Mouse (Mus musculus): ENCODE measurements around the gene Lrpprc. TPM values are rescaled to one million over a fixed set of nuclear protein-coding genes. Genes with fewer than 3 reads are reported as not detected.

Gene Lrpprc
- polyA plus RNA-seq (2014; fragmentation: Nextera tagmentation; extraction: Ambion mirVana), result 74.4 and 76.4 TPM in 2 replicates

DNA sequence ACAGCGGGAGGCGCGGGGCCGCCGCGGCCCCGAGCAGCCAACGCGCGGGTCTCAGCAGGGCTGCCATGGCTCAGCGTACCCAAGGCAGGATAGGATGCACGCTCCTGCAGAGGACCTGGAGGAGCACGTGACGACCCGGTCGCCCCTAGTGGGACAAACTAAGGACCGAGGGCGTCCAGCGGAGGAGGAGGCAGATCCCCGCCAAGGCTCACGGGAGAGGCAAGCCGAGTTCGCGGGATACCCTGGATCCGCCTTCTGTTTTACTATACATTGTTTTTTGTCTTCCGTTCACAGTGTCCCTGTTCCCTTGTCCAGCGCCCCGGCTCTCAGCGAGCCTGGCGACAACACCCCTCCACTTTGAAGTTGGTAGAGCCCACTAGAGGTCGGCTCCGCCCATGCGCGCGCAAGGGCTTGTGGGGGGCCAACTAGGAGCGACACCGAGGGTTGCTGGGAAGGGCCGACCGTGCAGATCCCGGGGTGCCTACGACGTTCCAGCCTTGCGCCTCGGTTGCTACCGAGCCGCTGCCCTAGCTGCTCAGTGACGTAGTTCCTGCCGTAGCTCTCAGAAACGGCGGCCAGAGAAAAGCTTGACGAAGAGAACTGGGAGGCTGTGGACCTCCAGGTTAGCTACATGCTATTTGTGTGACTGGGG, at the start of gene Lrpprc:
TSS of gene Lrpprc (minus strand) at position 343 of the 652 bp plus-strand sequence.
- no peaks in the 10 kb centered on the region for H3K27me3 ChIP-seq (ENCODE audit: control insufficient read depth, insufficient read depth, low read length)
- H3K36me3 ChIP-seq (ENCODE audit: control insufficient read depth, insufficient read depth, low read length), result peaks cover 11% of the 10 kb centered on the region
- peak; percentile 98 for ATAC-seq (ENCODE audit: insufficient number of reproducible peaks, insufficient read depth, low FRiP score, low read depth)
- WGBS, result under 1% methylated on average over 51 of the region's 51 CpGs
- H3K9me3 ChIP-seq (ENCODE audit: control insufficient read depth, low read length), result no peaks in the 10 kb centered on the region
- H3K9ac ChIP-seq (ENCODE audit: low read length), result peak within 1 kb of the TSS; percentile 89
- peak within 1 kb of the TSS; percentile 83 to 85 for H3K27ac ChIP-seq (replicated peaks in 1 of 2; ENCODE audit: control insufficient read depth in 1 of 2, insufficient read depth in 1 of 2, low read depth in 2 of 2, low read length in 2 of 2)
- H3K4me1 ChIP-seq (ENCODE audit: control insufficient read depth in 2 of 2, insufficient read depth in 2 of 2, low read length in 2 of 2), result peaks cover 2 to 20% of the 10 kb centered on the region in 2 experiments; a peak in 2 of 4 replicates
- peak within 1 kb of the TSS; percentile 58 to 95 for H3K4me3 ChIP-seq (ENCODE audit: control insufficient read depth in 1 of 2, insufficient read depth in 1 of 2, low read depth in 1 of 2, low read length in 2 of 2)
- H3K4me2 ChIP-seq (ENCODE audit: low read length), result peak within 1 kb of the TSS; percentile 79

DNA sequence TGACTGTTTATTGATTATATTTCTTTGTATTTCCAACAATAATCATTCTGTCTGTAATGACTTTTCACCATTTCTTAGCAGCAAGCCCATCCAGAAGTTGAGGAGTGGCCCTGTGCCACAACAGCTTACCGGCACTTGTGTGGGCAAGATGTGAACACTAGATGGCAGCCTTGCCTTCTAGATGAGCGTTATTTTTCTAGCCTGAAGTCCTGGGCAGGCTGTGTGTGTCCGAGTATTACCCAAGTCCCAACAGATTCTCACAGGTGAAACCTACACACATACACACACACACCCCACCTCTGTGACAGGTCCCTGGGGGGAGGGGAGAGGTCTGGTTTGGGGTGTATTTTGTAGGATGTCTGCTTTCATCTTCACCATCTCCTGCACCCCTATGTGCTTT, 47.2 kb upstream of the Lrpprc start:
- H3K9ac ChIP-seq (ENCODE audit: low read length), result no peak overlapping the region
- H3K27me3 ChIP-seq (ENCODE audit: control insufficient read depth, insufficient read depth, low read length), result no peaks in the 10 kb centered on the region; the same call in 1 of the 2 replicates
- H3K4me3 ChIP-seq (ENCODE audit: control insufficient read depth in 1 of 2, insufficient read depth in 1 of 2, low read depth in 1 of 2, low read length in 2 of 2), result no peak overlapping the region
- H3K36me3 ChIP-seq (ENCODE audit: control insufficient read depth, insufficient read depth, low read length), result no peaks in the 10 kb centered on the region
- no peaks in the 10 kb centered on the region for H3K9me3 ChIP-seq (ENCODE audit: control insufficient read depth, low read length)
- 5% methylated on average over 3 of the region's 3 CpGs for WGBS
- H3K4me2 ChIP-seq (ENCODE audit: low read length), result no peak overlapping the region
- no peak overlapping the region for H3K27ac ChIP-seq (replicated peaks in 1 of 2; ENCODE audit: control insufficient read depth in 1 of 2, insufficient read depth in 1 of 2, low read depth in 2 of 2, low read length in 2 of 2)
- no peak for ATAC-seq (ENCODE audit: insufficient number of reproducible peaks, insufficient read depth, low FRiP score, low read depth)
- H3K4me1 ChIP-seq (ENCODE audit: control insufficient read depth in 2 of 2, insufficient read depth in 2 of 2, low read length in 2 of 2), result no peaks in the 10 kb centered on the region

DNA sequence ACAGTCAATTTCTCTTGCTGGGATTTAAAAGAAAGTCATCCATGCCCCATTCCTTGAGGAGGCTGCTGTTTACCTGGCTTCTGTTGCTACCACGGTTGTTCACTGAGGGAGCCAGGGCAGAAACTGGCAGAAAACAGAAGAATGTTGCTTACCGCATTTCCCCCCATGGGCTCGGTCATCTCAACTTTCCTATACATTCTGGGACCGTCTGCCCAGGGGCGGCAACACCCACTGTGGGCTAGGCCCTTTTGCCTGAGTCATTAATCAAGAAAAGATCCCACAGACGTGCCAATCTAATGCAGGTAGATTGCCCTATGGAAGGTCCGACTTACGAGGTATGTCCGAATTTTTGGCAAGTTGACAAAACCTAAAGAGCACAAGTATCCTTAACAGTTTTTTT, 44.7 kb upstream of the Lrpprc start:
- H3K27ac ChIP-seq (replicated peaks in 1 of 2; ENCODE audit: control insufficient read depth in 1 of 2, insufficient read depth in 1 of 2, low read depth in 2 of 2, low read length in 2 of 2), result no peak overlapping the region
- no peak overlapping the region for H3K4me3 ChIP-seq (ENCODE audit: control insufficient read depth in 1 of 2, insufficient read depth in 1 of 2, low read depth in 1 of 2, low read length in 2 of 2)
- H3K36me3 ChIP-seq (ENCODE audit: control insufficient read depth, insufficient read depth, low read length), result no peaks in the 10 kb centered on the region
- H3K27me3 ChIP-seq (ENCODE audit: control insufficient read depth, insufficient read depth, low read length), result no peaks in the 10 kb centered on the region; the same call in 1 of the 2 replicates
- H3K4me1 ChIP-seq (ENCODE audit: control insufficient read depth in 2 of 2, insufficient read depth in 2 of 2, low read length in 2 of 2), result no peaks in the 10 kb centered on the region
- WGBS, result 77% methylated on average over 9 of the region's 9 CpGs
- no peak overlapping the region for H3K4me2 ChIP-seq (ENCODE audit: low read length)
- ATAC-seq (ENCODE audit: insufficient number of reproducible peaks, insufficient read depth, low FRiP score, low read depth), result no peak
- no peak overlapping the region for H3K9ac ChIP-seq (ENCODE audit: low read length)
- no peaks in the 10 kb centered on the region for H3K9me3 ChIP-seq (ENCODE audit: control insufficient read depth, low read length)

DNA sequence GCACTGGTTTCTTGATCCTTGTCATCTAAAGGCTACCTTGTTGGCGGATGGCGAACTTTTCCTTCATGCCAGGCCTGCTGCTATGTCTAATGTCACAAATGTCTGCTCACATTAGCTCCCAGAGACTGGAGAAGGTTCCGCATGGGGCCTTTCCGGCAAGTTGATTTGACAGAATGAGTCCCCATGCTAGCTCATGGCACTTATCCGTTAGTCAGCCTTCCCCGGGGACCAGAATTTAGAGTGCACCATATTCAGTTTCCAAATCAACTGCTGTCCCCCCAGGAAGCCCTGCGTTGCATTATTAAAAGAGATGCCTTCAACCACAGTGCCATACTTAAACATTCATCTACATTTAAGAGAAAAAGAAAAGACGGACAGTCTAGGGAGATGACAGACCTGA, 41.8 kb upstream of the Lrpprc start:
- 57% methylated on average over 8 of the region's 8 CpGs for WGBS

DNA sequence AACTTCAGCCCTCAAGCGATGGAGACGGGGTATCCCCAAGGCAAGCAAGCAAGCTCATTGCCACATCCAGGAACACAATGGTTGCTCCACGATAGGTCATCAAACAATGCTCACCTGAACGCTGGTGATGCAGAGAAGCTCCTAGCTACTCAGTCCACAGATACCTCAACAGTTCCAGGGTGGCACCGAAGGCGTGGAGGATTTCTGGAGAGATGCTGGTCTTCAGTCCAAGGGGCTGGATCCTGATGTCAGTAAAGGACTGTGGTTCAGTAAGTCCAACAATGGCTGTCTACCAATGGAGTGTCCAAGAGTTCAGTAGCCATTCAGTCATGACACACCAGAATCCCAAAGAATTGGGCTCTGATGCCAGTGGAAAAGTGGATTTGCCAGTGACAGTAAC, 37.7 kb upstream of the Lrpprc start:
- WGBS, result 86% methylated on average over 6 of the region's 6 CpGs
- Histone ChIP-seq H3K4me2 (ENCODE audit: low read length) (no peak overlapping the region), H3K27me3 (ENCODE audit: control insufficient read depth, insufficient read depth, low read length) (no peaks in the 10 kb centered on the region; the same call in 1 of the 2 replicates), H3K9me3 (ENCODE audit: control insufficient read depth, low read length) (no peaks in the 10 kb centered on the region), H3K9ac (ENCODE audit: low read length) (no peak overlapping the region), H3K27ac (replicated peaks in 1 of 2; ENCODE audit: control insufficient read depth in 1 of 2, insufficient read depth in 1 of 2, low read depth in 2 of 2, low read length in 2 of 2) (no peak overlapping the region), H3K4me3 (ENCODE audit: control insufficient read depth in 1 of 2, insufficient read depth in 1 of 2, low read depth in 1 of 2, low read length in 2 of 2) (no peak overlapping the region), H3K36me3 (ENCODE audit: control insufficient read depth, insufficient read depth, low read length) (no peaks in the 10 kb centered on the region), H3K4me1 (ENCODE audit: control insufficient read depth in 2 of 2, insufficient read depth in 2 of 2, low read length in 2 of 2) (no peaks in the 10 kb centered on the region)
- ATAC-seq (ENCODE audit: insufficient number of reproducible peaks, insufficient read depth, low FRiP score, low read depth), result no peak

More for the DNA sequence above, 41.8 kb upstream of the Lrpprc start:
- Histone ChIP-seq H3K36me3 (ENCODE audit: control insufficient read depth, insufficient read depth, low read length) (no peaks in the 10 kb centered on the region), H3K9me3 (ENCODE audit: control insufficient read depth, low read length) (no peaks in the 10 kb centered on the region), H3K4me1 (ENCODE audit: control insufficient read depth in 2 of 2, insufficient read depth in 2 of 2, low read length in 2 of 2) (no peaks in the 10 kb centered on the region), H3K4me3 (ENCODE audit: control insufficient read depth in 1 of 2, insufficient read depth in 1 of 2, low read depth in 1 of 2, low read length in 2 of 2) (no peak overlapping the region), H3K4me2 (ENCODE audit: low read length) (no peak overlapping the region), H3K9ac (ENCODE audit: low read length) (no peak overlapping the region), H3K27me3 (ENCODE audit: control insufficient read depth, insufficient read depth, low read length) (no peaks in the 10 kb centered on the region; the same call in 1 of the 2 replicates), H3K27ac (replicated peaks in 1 of 2; ENCODE audit: control insufficient read depth in 1 of 2, insufficient read depth in 1 of 2, low read depth in 2 of 2, low read length in 2 of 2) (no peak overlapping the region)
- ATAC-seq (ENCODE audit: insufficient number of reproducible peaks, insufficient read depth, low FRiP score, low read depth), result no peak

DNA sequence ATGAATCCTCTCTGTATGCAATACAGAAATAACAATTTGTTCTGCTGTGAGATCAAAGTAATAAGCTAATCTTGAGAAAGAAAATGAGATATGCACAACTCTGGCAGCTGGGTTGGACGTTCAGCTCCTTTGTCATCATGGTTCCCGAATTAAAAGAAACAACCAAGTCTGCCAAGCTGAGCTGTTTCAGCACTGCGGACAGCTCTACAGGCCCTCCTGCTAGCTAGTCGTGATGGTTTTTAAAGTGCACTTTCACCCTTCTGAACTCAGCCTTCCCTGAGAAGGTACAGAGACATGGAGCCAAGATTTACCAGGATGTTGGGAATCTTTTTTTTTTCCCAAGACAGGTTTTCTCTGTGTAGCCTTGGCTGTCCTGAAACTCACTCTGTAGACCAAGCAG, 30.0 kb upstream of the Lrpprc start:
- WGBS, result 12% methylated on average over 4 of the region's 4 CpGs
- Histone ChIP-seq H3K36me3 (ENCODE audit: control insufficient read depth, insufficient read depth, low read length) (no peaks in the 10 kb centered on the region), H3K9ac (ENCODE audit: low read length) (no peak overlapping the region), H3K27ac (replicated peaks in 1 of 2; ENCODE audit: control insufficient read depth in 1 of 2, insufficient read depth in 1 of 2, low read depth in 2 of 2, low read length in 2 of 2) (no peak overlapping the region), H3K4me1 (ENCODE audit: control insufficient read depth in 2 of 2, insufficient read depth in 2 of 2, low read length in 2 of 2) (no peaks in the 10 kb centered on the region), H3K4me3 (ENCODE audit: control insufficient read depth in 1 of 2, insufficient read depth in 1 of 2, low read depth in 1 of 2, low read length in 2 of 2) (no peak overlapping the region), H3K9me3 (ENCODE audit: control insufficient read depth, low read length) (no peaks in the 10 kb centered on the region), H3K27me3 (ENCODE audit: control insufficient read depth, insufficient read depth, low read length) (no peaks in the 10 kb centered on the region), H3K4me2 (ENCODE audit: low read length) (no peak overlapping the region)
- ATAC-seq (ENCODE audit: insufficient number of reproducible peaks, insufficient read depth, low FRiP score, low read depth), result no peak

DNA sequence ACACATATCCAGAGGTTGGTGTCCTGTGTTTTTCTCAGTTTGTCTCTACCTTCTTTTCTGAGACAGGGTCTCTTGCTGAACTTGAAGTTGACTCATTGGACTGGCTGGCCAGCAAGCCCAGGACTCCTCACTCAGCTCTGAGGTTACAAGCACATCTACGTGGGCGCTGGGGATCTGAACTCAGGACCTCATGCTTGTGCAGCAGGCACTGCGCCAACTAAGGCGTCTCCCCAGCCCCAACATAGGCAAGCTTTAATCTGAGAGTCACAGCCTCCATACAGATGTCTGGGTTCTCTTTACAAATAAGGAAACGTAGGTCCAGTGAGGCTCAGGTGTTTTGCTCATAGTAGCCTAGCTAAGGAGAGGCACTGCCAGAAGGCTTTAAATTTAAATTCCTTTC, 27.8 kb upstream of the Lrpprc start:
- Histone ChIP-seq H3K4me2 (ENCODE audit: low read length) (no peak overlapping the region), H3K27me3 (ENCODE audit: control insufficient read depth, insufficient read depth, low read length) (no peaks in the 10 kb centered on the region), H3K4me3 (ENCODE audit: control insufficient read depth in 1 of 2, insufficient read depth in 1 of 2, low read depth in 1 of 2, low read length in 2 of 2) (no peak overlapping the region), H3K9ac (ENCODE audit: low read length) (no peak overlapping the region), H3K9me3 (ENCODE audit: control insufficient read depth, low read length) (no peaks in the 10 kb centered on the region), H3K4me1 (ENCODE audit: control insufficient read depth in 2 of 2, insufficient read depth in 2 of 2, low read length in 2 of 2) (no peaks in the 10 kb centered on the region), H3K36me3 (ENCODE audit: control insufficient read depth, insufficient read depth, low read length) (no peaks in the 10 kb centered on the region), H3K27ac (replicated peaks in 1 of 2; ENCODE audit: control insufficient read depth in 1 of 2, insufficient read depth in 1 of 2, low read depth in 2 of 2, low read length in 2 of 2) (no peak overlapping the region)
- no peak for ATAC-seq (ENCODE audit: insufficient number of reproducible peaks, insufficient read depth, low FRiP score, low read depth)
- 74% methylated on average over 5 of the region's 5 CpGs for WGBS

DNA sequence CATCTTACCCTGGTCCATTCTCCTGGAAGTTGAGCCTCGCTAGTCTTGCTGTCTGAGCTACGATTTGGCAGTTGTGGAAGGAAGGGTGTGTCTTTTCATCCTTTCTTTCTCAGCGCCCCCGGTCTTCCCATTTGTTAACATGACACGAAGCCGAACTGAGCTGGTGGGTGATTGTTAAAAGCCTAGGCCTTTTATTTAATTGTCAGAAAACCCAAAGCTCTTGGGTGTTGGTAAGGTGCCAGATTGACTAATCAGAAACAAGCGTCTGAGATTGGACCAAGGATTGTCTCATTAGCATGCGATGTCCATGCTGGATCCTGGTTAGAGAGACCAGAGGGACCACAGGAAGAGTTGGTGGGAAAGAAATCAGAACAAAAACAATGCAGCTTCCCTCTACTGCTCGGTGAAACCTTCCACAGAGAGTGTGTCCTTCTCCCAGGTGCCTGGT, 25.4 kb upstream of the Lrpprc start:
- Histone ChIP-seq H3K4me1 (ENCODE audit: control insufficient read depth in 2 of 2, insufficient read depth in 2 of 2, low read length in 2 of 2) (no peaks in the 10 kb centered on the region), H3K27me3 (ENCODE audit: control insufficient read depth, insufficient read depth, low read length) (no peaks in the 10 kb centered on the region), H3K9me3 (ENCODE audit: control insufficient read depth, low read length) (no peaks in the 10 kb centered on the region), H3K9ac (ENCODE audit: low read length) (no peak overlapping the region), H3K27ac (replicated peaks in 1 of 2; ENCODE audit: control insufficient read depth in 1 of 2, insufficient read depth in 1 of 2, low read depth in 2 of 2, low read length in 2 of 2) (no peak overlapping the region), H3K4me2 (ENCODE audit: low read length) (no peak overlapping the region), H3K36me3 (ENCODE audit: control insufficient read depth, insufficient read depth, low read length) (no peaks in the 10 kb centered on the region), H3K4me3 (ENCODE audit: control insufficient read depth in 1 of 2, insufficient read depth in 1 of 2, low read depth in 1 of 2, low read length in 2 of 2) (no peak overlapping the region)
- ATAC-seq (ENCODE audit: insufficient number of reproducible peaks, insufficient read depth, low FRiP score, low read depth), result no peak
- WGBS, result 76% methylated on average over 9 of the region's 9 CpGs
